Mouse (Mus musculus) neural tube, embryonic 10.5 days (tissue): ENCODE results near the gene Per1.
A peak's percentile ranks its signal among the peaks of the same experiment; 100 is the strongest.
"Not testable (repeated sequence)": the region's sequence is repeated elsewhere in the genome, so short reads cannot be mapped to it uniquely, and the experiment has no call there.

Source experiments
- DNase-seq: peaks from one replicate; pipeline ENCODE4 v3.0.0-alpha.2; 2017; ENCODE audit warnings: low spot score; ENCODE audit errors: extremely low spot score

The Per1 gene

DNA sequence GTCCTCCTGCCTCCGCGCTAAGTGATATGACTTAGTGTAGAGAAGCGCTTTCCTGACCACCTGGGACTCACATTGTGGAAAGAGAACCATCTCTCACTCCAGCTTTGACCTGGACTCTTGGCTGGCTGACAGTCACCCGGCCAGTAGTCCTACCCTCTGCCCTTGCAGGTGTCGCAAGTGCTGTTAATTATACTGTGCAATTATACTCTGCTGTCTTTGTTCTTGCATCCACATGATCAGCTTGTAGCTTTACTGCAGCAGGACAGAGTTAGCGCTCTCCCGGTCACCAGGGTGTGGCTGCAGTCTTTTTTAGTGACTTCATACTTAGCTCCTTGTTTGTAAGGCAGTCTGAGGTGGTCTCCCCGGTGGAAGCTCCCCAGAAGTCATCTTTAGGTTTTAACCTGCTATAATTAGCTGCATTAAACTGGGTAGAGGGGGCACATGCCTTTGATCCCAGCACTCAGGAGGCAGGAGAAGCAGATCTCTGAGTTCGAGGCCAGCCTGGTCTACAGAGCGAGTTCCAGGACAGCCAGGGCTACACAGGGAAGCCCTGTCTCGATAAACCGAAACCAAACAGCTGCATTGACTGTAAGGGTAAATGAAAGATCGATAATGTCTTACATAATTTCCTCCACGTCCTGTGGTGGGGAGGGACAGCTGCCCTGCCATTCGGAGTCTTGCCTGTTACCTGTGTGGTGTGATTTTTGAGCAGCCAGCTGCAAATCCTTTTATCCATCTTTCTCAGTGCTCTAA is 14.7 kb upstream of the Per1 start:
- no peak for DNase-seq

GRCm38 (mm10) chr11:69080855-69081222 is 14.2 kb upstream of the Per1 start:
- no peak for DNase-seq

DNA sequence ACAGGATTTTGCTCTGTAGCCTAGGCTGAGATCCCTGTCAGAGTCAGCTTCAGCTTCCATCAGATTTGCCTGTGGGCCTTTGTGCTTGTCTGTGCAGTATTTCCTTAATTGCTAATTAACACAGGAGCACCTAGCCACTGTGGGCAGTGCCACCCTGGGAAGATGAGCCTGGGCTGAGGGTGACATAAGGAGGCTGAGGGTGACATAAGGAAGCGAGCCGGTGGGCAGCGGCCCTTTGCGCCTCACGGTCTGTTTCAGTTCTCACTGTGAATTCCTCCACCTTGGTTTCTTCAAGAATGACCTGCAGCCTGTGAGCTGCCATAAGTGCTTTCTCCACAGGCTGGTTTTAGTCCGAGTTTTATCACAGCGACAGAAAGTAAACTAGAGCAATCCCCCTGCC is 13.4 kb upstream of the Per1 start:
- no peak for DNase-seq

- no peak for DNase-seq
Observed at GRCm38 (mm10) chr11:69085608-69086007, 9.4 kb upstream of the Per1 start.

DNA sequence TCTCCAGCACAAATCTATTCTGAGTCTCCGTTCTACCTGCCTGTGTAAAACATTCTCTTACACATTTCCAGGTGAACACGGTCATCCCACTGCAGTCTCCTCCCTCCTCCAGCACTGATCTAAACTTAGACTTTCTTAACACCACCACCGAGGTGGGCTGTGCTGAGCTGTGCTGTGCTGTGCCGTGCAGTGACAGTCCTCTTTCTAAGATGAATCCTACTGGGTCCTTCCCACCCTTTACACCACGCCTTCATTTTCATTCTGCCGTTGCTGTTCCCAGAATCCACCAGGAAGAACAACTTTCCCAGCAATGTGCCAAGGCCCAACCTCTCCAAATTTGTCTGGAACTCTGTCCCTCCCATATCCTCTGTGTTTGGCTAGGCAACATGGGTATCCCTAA is 8.6 kb upstream of the Per1 start:
- DNase-seq: no peak

DNA sequence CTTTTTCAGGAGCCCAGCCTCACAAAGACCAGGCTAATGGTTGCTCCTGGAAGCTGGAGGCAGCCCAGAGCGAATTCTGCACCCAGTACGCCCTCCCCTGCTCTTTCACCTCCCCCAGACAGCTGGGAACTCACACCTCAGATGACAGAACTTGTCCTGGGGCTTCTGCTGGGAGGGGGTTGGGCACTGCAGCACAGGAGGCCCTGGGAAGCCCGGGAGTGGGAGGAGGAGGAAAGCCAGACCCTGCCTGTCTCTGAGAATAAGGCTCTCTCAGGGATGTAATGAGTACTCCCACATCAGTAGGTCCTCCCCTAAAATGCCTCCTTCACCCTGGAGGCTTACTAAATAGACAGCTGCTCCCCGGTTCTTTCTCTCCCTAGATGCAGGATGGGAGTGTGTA is 7.9 kb upstream of the Per1 start:
- DNase-seq: no peak

DNA sequence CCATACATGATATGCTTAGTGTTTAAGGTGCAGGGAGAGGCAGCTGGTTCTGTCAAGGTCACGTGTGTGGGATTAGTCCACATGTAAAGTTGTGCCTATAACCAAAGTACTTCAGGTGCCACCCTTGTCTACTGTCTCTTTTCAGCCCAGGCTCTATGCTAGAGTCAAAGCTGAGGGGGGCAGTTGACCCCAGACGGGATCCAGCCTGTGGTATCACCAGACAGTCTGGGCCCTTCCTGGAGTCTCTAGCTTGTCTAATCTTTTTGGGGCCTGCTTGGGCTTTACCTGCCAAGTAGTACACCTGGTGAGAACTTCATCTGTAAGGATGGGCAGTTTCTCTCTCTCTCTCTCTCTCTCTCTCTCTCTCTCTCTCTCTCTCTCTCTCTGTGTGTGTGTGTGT is 7.4 kb upstream of the Per1 start:
- no peak for DNase-seq

- DNase-seq: peak; percentile 94
Observed at GRCm38 (mm10) chr11:69088103-69088855, 6.7 kb upstream of the Per1 start, which contains the start of gene Vamp2. TSS of gene Vamp2 (plus strand) at chr11:69088490.

DNA sequence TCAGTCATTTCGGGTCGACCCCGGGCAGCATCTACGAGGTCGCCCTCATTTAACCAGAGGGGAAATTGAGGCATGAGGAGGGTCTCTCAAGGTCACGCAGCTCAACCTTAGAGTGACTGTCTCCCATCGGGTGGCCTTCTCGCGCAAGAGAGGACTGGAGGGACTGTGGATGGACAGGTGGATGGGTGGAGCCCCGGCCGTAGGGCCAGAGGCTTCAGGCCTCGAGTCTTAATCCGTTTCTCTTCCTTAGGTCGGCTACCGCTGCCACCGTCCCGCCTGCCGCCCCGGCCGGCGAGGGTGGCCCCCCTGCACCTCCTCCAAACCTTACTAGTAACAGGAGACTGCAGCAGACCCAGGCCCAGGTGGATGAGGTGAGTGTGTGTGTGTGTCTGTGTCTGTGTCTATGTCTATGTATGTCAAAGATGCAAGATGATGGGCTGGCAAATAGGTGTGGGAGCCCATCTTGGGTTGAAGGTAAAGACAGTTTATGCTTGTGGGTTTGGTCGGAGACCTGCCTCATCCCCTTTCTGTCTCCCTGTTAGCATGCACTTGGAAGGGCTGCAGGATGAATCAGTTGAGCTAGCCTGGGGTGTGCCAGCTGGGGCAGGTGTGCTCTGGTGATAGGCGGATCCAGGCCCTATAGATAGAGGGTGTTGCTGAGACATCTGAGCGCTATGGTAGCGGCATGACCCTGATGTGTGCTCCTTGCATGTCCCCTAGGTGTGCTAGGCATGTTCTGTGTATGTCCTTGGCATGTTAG is 6.0 kb upstream of the Per1 start:
- no peak for DNase-seq

GRCm38 (mm10) chr11:69089616-69090290 is 5.3 kb upstream of the Per1 start:
- no peak for DNase-seq

DNA sequence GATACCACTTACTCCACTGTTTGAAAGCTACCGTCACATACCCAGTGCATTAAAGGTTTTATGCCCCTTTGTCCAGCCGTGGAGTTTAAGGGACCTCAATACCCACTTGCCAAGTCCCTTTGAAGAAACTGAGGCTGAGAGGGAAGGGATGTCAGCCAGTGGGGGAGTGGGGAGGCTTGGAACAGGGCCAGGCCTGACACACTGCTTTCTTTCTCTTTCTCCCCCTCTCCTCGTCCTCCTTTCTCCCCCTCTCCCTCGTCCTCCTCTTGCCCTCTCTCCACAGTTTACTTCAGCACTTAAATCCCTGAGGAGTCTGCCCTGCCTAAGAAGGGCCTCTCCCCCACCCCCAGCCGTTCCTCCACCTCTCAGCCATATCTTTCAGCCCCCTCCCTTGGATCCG is 4.7 kb upstream of the Per1 start:
- DNase-seq: no peak

- DNase-seq: no peak
Observed at GRCm38 (mm10) chr11:69091566-69092385, 3.2 kb upstream of the Per1 start.

DNA sequence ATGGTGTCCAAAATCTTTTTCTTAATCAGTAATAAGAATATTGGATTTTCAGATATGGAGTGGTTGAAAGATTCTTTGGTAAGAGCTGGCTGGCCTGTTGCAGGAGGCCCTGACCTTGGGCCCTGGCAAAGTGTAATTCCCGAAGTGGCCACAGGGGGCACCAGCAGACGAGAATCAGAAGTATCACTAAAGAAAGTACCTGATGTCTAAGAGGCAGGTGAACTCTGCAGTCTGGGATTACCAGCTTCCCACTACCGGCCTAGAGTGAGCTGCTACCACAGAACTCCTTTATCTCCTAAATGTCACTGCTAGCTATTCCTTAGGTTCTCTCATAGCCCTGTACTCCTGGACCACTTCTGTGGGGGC is 2.6 kb upstream of the Per1 start:
- DNase-seq: peak; percentile 88

DNA sequence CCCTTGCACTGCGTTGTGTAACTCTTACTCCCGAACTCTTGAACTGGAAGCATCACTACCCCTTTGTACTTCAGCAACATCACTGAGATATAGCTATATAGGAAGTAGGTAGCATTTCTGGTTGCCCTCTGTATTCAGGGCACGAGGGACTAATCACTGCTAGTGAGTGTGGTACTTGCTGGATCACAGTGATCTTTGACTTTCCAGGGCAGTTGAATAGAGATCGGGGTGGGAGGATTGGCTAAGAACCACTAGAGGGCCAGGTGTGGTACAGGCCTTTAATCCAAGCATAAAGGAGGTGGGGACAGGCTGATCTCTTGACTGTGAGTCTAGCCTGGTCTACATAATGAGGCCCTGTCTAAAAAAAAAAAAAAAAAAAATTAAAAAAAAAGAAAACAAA is 2.1 kb upstream of the Per1 start:
- no peak for DNase-seq

- DNase-seq: not testable (repeated sequence)
Observed at GRCm38 (mm10) chr11:69093856-69094255, 1.2 kb upstream of the Per1 start.

GRCm38 (mm10) chr11:69095511-69096231 is 654 bp downstream of the Per1 start:
- DNase-seq: no peak

DNA sequence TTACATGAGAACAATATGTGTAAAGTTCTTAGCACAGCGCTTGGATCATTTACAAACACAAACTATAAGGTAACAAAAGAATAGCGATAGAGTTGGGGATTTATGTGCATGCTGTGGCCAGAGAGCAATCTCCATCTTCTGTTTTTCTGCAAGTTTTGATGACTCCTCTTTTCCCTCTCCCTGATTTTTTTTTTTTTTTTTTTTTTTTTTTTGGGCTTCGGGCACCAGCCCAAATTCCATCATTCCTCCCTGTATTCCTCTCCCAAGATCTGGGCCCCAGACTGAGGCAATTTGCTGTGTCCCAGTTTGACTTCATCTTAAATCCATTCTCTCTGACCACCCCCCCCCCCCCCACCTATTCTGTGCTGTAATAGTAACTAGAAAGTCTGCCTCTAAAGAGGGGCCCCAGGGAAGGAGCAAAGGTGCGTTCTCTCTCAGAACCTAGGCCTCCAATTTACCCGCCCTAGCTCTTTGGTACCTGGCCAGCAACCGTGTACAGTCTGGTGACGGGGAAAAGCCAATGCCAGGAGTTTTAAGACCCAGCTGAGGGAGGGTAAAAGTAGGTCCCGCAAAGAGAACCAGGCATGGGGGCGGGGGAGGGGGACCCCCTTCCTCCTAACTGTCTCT is 1.5 kb downstream of the Per1 start:
- no peak for DNase-seq

GRCm38 (mm10) chr11:69096987-69097900 is 2.2 kb downstream of the Per1 start:
- peak; percentile 77 for DNase-seq
